Mouse (Mus musculus): ENCODE measurements at regions not wholly inside any gene's neighbourhood (a gene's known extent, or its start where the extent isn't known, plus 50 kb on each side); places are given as distances from the start of the nearest gene placed in this dataset.

- peak; percentile 53 for ATAC-seq (ENCODE audit: insufficient number of reproducible peaks, low FRiP score, low TSS enrichment)
These were observed 203.8 kb upstream of the Chl1 start for GRCm38 (mm10) chr6:103306420-103307249.

- ATAC-seq (ENCODE audit: insufficient number of reproducible peaks, low FRiP score, low TSS enrichment) = no peak
These were observed 203.2 kb upstream of the Chl1 start for GRCm38 (mm10) chr6:103307250-103307580.

- ATAC-seq (ENCODE audit: insufficient number of reproducible peaks, low FRiP score, low TSS enrichment) = no peak
These were observed 198.2 kb upstream of the Chl1 start for GRCm38 (mm10) chr6:103312149-103312548.

- no peak for ATAC-seq (ENCODE audit: insufficient number of reproducible peaks, low FRiP score, low TSS enrichment)
These were observed 197.5 kb upstream of the Chl1 start for GRCm38 (mm10) chr6:103312935-103313334.

- ATAC-seq (ENCODE audit: insufficient number of reproducible peaks, low FRiP score, low TSS enrichment) = no peak
These were observed 192.3 kb upstream of the Chl1 start for GRCm38 (mm10) chr6:103318081-103318480.

GRCm38 (mm10) chr6:103318677-103319359 lies 191.6 kb upstream of the Chl1 start:
- no peak for ATAC-seq (ENCODE audit: insufficient number of reproducible peaks, low FRiP score, low TSS enrichment)

GRCm38 (mm10) chr6:103319964-103320363 lies 190.4 kb upstream of the Chl1 start:
- ATAC-seq (ENCODE audit: insufficient number of reproducible peaks, low FRiP score, low TSS enrichment) = no peak

GRCm38 (mm10) chr6:103320550-103320949 lies 189.8 kb upstream of the Chl1 start:
- no peak for ATAC-seq (ENCODE audit: insufficient number of reproducible peaks, low FRiP score, low TSS enrichment)

GRCm38 (mm10) chr6:103321058-103321457 lies 189.3 kb upstream of the Chl1 start:
- no peak for ATAC-seq (ENCODE audit: insufficient number of reproducible peaks, low FRiP score, low TSS enrichment)

- no peak for ATAC-seq (ENCODE audit: insufficient number of reproducible peaks, low FRiP score, low TSS enrichment)
These were observed 187.9 kb upstream of the Chl1 start for GRCm38 (mm10) chr6:103322442-103322841.

GRCm38 (mm10) chr6:103335683-103336082 lies 174.7 kb upstream of the Chl1 start:
- no peak for ATAC-seq (ENCODE audit: insufficient number of reproducible peaks, low FRiP score, low TSS enrichment)

- ATAC-seq (ENCODE audit: insufficient number of reproducible peaks, low FRiP score, low TSS enrichment) = no peak
These were observed 170.2 kb upstream of the Chl1 start for GRCm38 (mm10) chr6:103339961-103340732.

- ATAC-seq (ENCODE audit: insufficient number of reproducible peaks, low FRiP score, low TSS enrichment) = no peak
These were observed 166.9 kb upstream of the Chl1 start for GRCm38 (mm10) chr6:103343515-103343914.

- ATAC-seq (ENCODE audit: insufficient number of reproducible peaks, low FRiP score, low TSS enrichment) = no peak
These were observed 166.0 kb upstream of the Chl1 start for GRCm38 (mm10) chr6:103344413-103344812.

- ATAC-seq (ENCODE audit: insufficient number of reproducible peaks, low FRiP score, low TSS enrichment) = no peak
These were observed 165.2 kb upstream of the Chl1 start for GRCm38 (mm10) chr6:103345195-103345594.

GRCm38 (mm10) chr6:103352405-103353124 lies 157.8 kb upstream of the Chl1 start:
- no peak for ATAC-seq (ENCODE audit: insufficient number of reproducible peaks, low FRiP score, low TSS enrichment)

- no peak for ATAC-seq (ENCODE audit: insufficient number of reproducible peaks, low FRiP score, low TSS enrichment)
These were observed 157.0 kb upstream of the Chl1 start for GRCm38 (mm10) chr6:103353346-103353745.

- ATAC-seq (ENCODE audit: insufficient number of reproducible peaks, low FRiP score, low TSS enrichment) = no peak
These were observed 143.4 kb upstream of the Chl1 start for GRCm38 (mm10) chr6:103366782-103367491.

- no peak for ATAC-seq (ENCODE audit: insufficient number of reproducible peaks, low FRiP score, low TSS enrichment)
These were observed 135.4 kb upstream of the Chl1 start for GRCm38 (mm10) chr6:103374956-103375355.

GRCm38 (mm10) chr6:103377277-103377676 lies 133.1 kb upstream of the Chl1 start:
- no peak for ATAC-seq (ENCODE audit: insufficient number of reproducible peaks, low FRiP score, low TSS enrichment)

All from cerebellum, adult (tissue).